Mouse (Mus musculus) neural tube, embryonic 12.5 days (tissue): ENCODE results near the gene Npnt. TPM values are rescaled to one million over a fixed set of nuclear protein-coding genes. Genes with fewer than 3 reads are reported as not detected.

Experiments
- ATAC-seq: fragments of 200-750 bp; cut with Nextera tagmentation; 2 replicates; pipeline ENCODE4 v1.8.0; 2017; ENCODE audit warnings: low read depth, mild to moderate bottlenecking, moderate TSS enrichment, moderate library complexity; ENCODE audit not compliant: low FRiP score
- H3K27ac ChIP-seq: fragments of 300-500 bp; sonication (generic); 2 replicates; pipeline ENCODE4 v1.5.1; 2016
- H3K27me3 ChIP-seq: fragments of 300-500 bp; sonication (generic); replicated peaks from 2 replicates; pipeline ENCODE4 v1.6.1; 2016; ENCODE audit warnings: mild to moderate bottlenecking
- H3K36me3 ChIP-seq: fragments of 300-500 bp; sonication (generic); 2 replicates; pipeline ENCODE4 v1.6.1; 2016; ENCODE audit warnings: mild to moderate bottlenecking
- H3K4me1 ChIP-seq: fragments of 300-500 bp; sonication (generic); 2 replicates; pipeline ENCODE4 v1.6.1; 2016
- H3K4me2 ChIP-seq: fragments of 300-500 bp; sonication (generic); replicated peaks from 2 replicates; pipeline ENCODE4 v1.6.1; 2016; ENCODE audit warnings: mild to moderate bottlenecking
- H3K4me3 ChIP-seq: fragments of 300-500 bp; sonication (generic); 2 replicates; pipeline ENCODE4 v1.5.1; 2016
- H3K9ac ChIP-seq: fragments of 300-500 bp; sonication (generic); 2 replicates; pipeline ENCODE4 v1.6.1; 2016; ENCODE audit warnings: mild to moderate bottlenecking
- H3K9me3 ChIP-seq: fragments of 300-500 bp; sonication (generic); 2 replicates; pipeline ENCODE4 v1.6.1; 2016; ENCODE audit warnings: mild to moderate bottlenecking
- WGBS: fragments of 180-500 bp; shearing (Covaris S2); methylation state at CpG from one replicate; pipeline ENCODE4 v1.1.7; 2016; 5-methylcytosine and 5-hydroxymethylcytosine counted together
- polyA plus RNA-seq: library from polyadenylated mRNA; unstranded; fragments of >200 nt; fragmentation: Nextera tagmentation; extraction: Ambion mirVana; gene quantifications from 2 replicates; pipeline ENCODE4 v1.2.1, GENCODE M21; 2016

The Npnt gene
- 5.8 and 6.5 TPM in 2 replicates for polyA plus RNA-seq

- H3K4me3 ChIP-seq: peak within 1 kb of the TSS; percentile 60
- H3K4me1 ChIP-seq: peaks cover 10% of the 10 kb centered on the region; the same call in 1 of the 2 replicates
- no peak within 1 kb of the TSS for H3K27ac ChIP-seq
- peak; percentile 85 for ATAC-seq
- under 1% methylated on average over 76 of the region's 82 CpGs for WGBS
- H3K9me3 ChIP-seq: no peaks in the 10 kb centered on the region
- H3K4me2 ChIP-seq: peak within 1 kb of the TSS; percentile 99
- H3K27me3 ChIP-seq: peaks cover 28% of the 10 kb centered on the region
- H3K9ac ChIP-seq: peak within 1 kb of the TSS; percentile 55
- H3K36me3 ChIP-seq: no peaks in the 10 kb centered on the region
These were observed at the start of gene Npnt for GRCm38 (mm10) chr3:132949791-132950528. TSS of gene Npnt (minus strand) at chr3:132950291.

GRCm38 (mm10) chr3:132996299-132996698, 46.2 kb upstream of the Npnt start:
- 87% methylated on average over 9 of the region's 9 CpGs for WGBS
- ATAC-seq: no peak
- no peak overlapping the region for H3K27ac ChIP-seq
- H3K27me3 ChIP-seq: no peaks in the 10 kb centered on the region
- H3K4me3 ChIP-seq: no peak overlapping the region
- H3K36me3 ChIP-seq: 0 out of 2 replicates have a peak, but pooled peaks cover 3% of the 10 kb centered on the region
- H3K4me1 ChIP-seq: no peaks in the 10 kb centered on the region
- H3K9ac ChIP-seq: no peak overlapping the region
- H3K9me3 ChIP-seq: no peaks in the 10 kb centered on the region
- no peak overlapping the region for H3K4me2 ChIP-seq

- H3K27ac ChIP-seq: no peak overlapping the region
- H3K9me3 ChIP-seq: no peaks in the 10 kb centered on the region
- H3K36me3 ChIP-seq: 0 out of 2 replicates have a peak, but pooled peaks cover 3% of the 10 kb centered on the region
- no peak for ATAC-seq
- H3K9ac ChIP-seq: no peak overlapping the region
- 98% methylated on average over 3 of the region's 3 CpGs for WGBS
- H3K27me3 ChIP-seq: no peaks in the 10 kb centered on the region
- H3K4me3 ChIP-seq: no peak overlapping the region
- no peak overlapping the region for H3K4me2 ChIP-seq
- H3K4me1 ChIP-seq: no peaks in the 10 kb centered on the region
These were observed 45.8 kb upstream of the Npnt start for GRCm38 (mm10) chr3:132995904-132996267.

- no peak for ATAC-seq
- Histone ChIP-seq H3K4me3 (no peak overlapping the region), H3K9me3 (no peaks in the 10 kb centered on the region), H3K4me2 (no peak overlapping the region), H3K27me3 (no peaks in the 10 kb centered on the region), H3K4me1 (no peaks in the 10 kb centered on the region), H3K36me3 (0 out of 2 replicates have a peak, but pooled peaks cover 3% of the 10 kb centered on the region), H3K9ac (no peak overlapping the region), H3K27ac (no peak overlapping the region)
- WGBS: 91% methylated on average over 7 of the region's 7 CpGs
These were observed 45.2 kb upstream of the Npnt start for GRCm38 (mm10) chr3:132995172-132995903.

- H3K9me3 ChIP-seq: no peaks in the 10 kb centered on the region
- ATAC-seq: no peak
- H3K9ac ChIP-seq: no peak overlapping the region
- no peaks in the 10 kb centered on the region for H3K4me1 ChIP-seq
- peaks cover 3% of the 10 kb centered on the region; the same call in 1 of the 2 replicates for H3K36me3 ChIP-seq
- no peak overlapping the region for H3K4me2 ChIP-seq
- H3K27ac ChIP-seq: no peak overlapping the region
- 88% methylated on average over 5 of the region's 5 CpGs for WGBS
- no peaks in the 10 kb centered on the region for H3K27me3 ChIP-seq
- no peak overlapping the region for H3K4me3 ChIP-seq
These were observed 36.1 kb upstream of the Npnt start for GRCm38 (mm10) chr3:132986188-132986587.

- Histone ChIP-seq H3K9me3 (no peaks in the 10 kb centered on the region), H3K4me3 (no peak overlapping the region), H3K27ac (no peak overlapping the region), H3K36me3 (peaks cover 3% of the 10 kb centered on the region; the same call in 1 of the 2 replicates), H3K9ac (no peak overlapping the region), H3K27me3 (no peaks in the 10 kb centered on the region), H3K4me2 (no peak overlapping the region), H3K4me1 (no peaks in the 10 kb centered on the region)
- WGBS: 58% methylated on average over 4 of the region's 4 CpGs
- ATAC-seq: no peak
These were observed 33.9 kb upstream of the Npnt start for GRCm38 (mm10) chr3:132983845-132984485.

GRCm38 (mm10) chr3:132981968-132982367, 31.9 kb upstream of the Npnt start:
- H3K4me1 ChIP-seq: no peaks in the 10 kb centered on the region
- H3K9ac ChIP-seq: no peak overlapping the region
- WGBS: 94% methylated on average over 2 of the region's 2 CpGs
- peaks cover 3% of the 10 kb centered on the region; the same call in 1 of the 2 replicates for H3K36me3 ChIP-seq
- H3K4me2 ChIP-seq: no peak overlapping the region
- H3K4me3 ChIP-seq: no peak overlapping the region
- no peaks in the 10 kb centered on the region for H3K27me3 ChIP-seq
- H3K9me3 ChIP-seq: no peaks in the 10 kb centered on the region
- ATAC-seq: no peak
- no peak overlapping the region for H3K27ac ChIP-seq

- no peak overlapping the region for H3K27ac ChIP-seq
- H3K4me1 ChIP-seq: no peaks in the 10 kb centered on the region
- peaks cover 3% of the 10 kb centered on the region; the same call in 1 of the 2 replicates for H3K36me3 ChIP-seq
- H3K9ac ChIP-seq: no peak overlapping the region
- WGBS: 94% methylated on average over 12 of the region's 12 CpGs
- no peaks in the 10 kb centered on the region for H3K9me3 ChIP-seq
- no peaks in the 10 kb centered on the region for H3K27me3 ChIP-seq
- ATAC-seq: no peak
- no peak overlapping the region for H3K4me3 ChIP-seq
- H3K4me2 ChIP-seq: no peak overlapping the region
These were observed 29.8 kb upstream of the Npnt start for GRCm38 (mm10) chr3:132979781-132980461.

GRCm38 (mm10) chr3:132966255-132966654, 16.2 kb upstream of the Npnt start:
- Histone ChIP-seq H3K9ac (no peak overlapping the region), H3K4me3 (no peak overlapping the region), H3K27me3 (no peaks in the 10 kb centered on the region), H3K9me3 (no peaks in the 10 kb centered on the region), H3K36me3 (no peaks in the 10 kb centered on the region), H3K4me2 (no peak overlapping the region), H3K27ac (no peak overlapping the region), H3K4me1 (no peaks in the 10 kb centered on the region)
- WGBS: 85% methylated on average over 5 of the region's 5 CpGs
- no peak for ATAC-seq

GRCm38 (mm10) chr3:132964715-132965507, 14.8 kb upstream of the Npnt start:
- Histone ChIP-seq H3K4me1 (no peaks in the 10 kb centered on the region), H3K9ac (no peak overlapping the region), H3K4me3 (no peak overlapping the region), H3K27me3 (no peaks in the 10 kb centered on the region), H3K27ac (no peak overlapping the region), H3K4me2 (no peak overlapping the region), H3K9me3 (no peaks in the 10 kb centered on the region), H3K36me3 (no peaks in the 10 kb centered on the region)
- no peak for ATAC-seq
- 75% methylated on average over 9 of the region's 9 CpGs for WGBS

GRCm38 (mm10) chr3:132962631-132963361, 12.7 kb upstream of the Npnt start:
- Histone ChIP-seq H3K36me3 (no peaks in the 10 kb centered on the region), H3K9me3 (no peaks in the 10 kb centered on the region), H3K9ac (no peak overlapping the region), H3K4me1 (no peaks in the 10 kb centered on the region), H3K4me3 (no peak overlapping the region), H3K4me2 (no peak overlapping the region), H3K27ac (no peak overlapping the region), H3K27me3 (no peaks in the 10 kb centered on the region)
- ATAC-seq: no peak
- 93% methylated on average over 7 of the region's 7 CpGs for WGBS
